Mouse (Mus musculus): ENCODE measurements around the gene Tead3.

Gene Tead3

GRCm38 (mm10) chr17:28308297-28309195 lies 42.1 kb downstream of the Tead3 start:
- peak; percentile 87 for DNase-seq (ENCODE audit: low read depth)

- no peak for DNase-seq (ENCODE audit: low read depth)
Measured at GRCm38 (mm10) chr17:28305172-28305571, 45.4 kb downstream of the Tead3 start.

GRCm38 (mm10) chr17:28300850-28301249 lies 49.8 kb downstream of the Tead3 start:
- no peak for DNase-seq (ENCODE audit: low read depth)

- DNase-seq (ENCODE audit: low read depth), result no peak
Measured at GRCm38 (mm10) chr17:28300323-28300722, 50.3 kb downstream of the Tead3 start.

- no peak for DNase-seq (ENCODE audit: low read depth)
Measured at GRCm38 (mm10) chr17:28299669-28300320, 50.8 kb downstream of the Tead3 start.

- no peak for DNase-seq (ENCODE audit: low read depth)
Measured at GRCm38 (mm10) chr17:28298888-28299287, 51.7 kb downstream of the Tead3 start.

GRCm38 (mm10) chr17:28294449-28295333 lies 55.9 kb downstream of the Tead3 start:
- no peak for DNase-seq (ENCODE audit: low read depth)

- DNase-seq (ENCODE audit: low read depth), result no peak
Measured at GRCm38 (mm10) chr17:28293716-28294115, 56.9 kb downstream of the Tead3 start.

GRCm38 (mm10) chr17:28291346-28291745 lies 59.3 kb downstream of the Tead3 start:
- DNase-seq (ENCODE audit: low read depth), result no peak

- DNase-seq (ENCODE audit: low read depth), result no peak
Measured at GRCm38 (mm10) chr17:28290671-28291070, 59.9 kb downstream of the Tead3 start.

- no peak for DNase-seq (ENCODE audit: low read depth)
Measured at GRCm38 (mm10) chr17:28290262-28290661, 60.4 kb downstream of the Tead3 start.

- no peak for DNase-seq (ENCODE audit: low read depth)
Measured at GRCm38 (mm10) chr17:28287980-28288379, 62.6 kb downstream of the Tead3 start.

- no peak for DNase-seq (ENCODE audit: low read depth)
Measured at GRCm38 (mm10) chr17:28287578-28287977, 63.0 kb downstream of the Tead3 start.

- DNase-seq (ENCODE audit: low read depth), result no peak
Measured at GRCm38 (mm10) chr17:28286964-28287363, 63.7 kb downstream of the Tead3 start.

GRCm38 (mm10) chr17:28286133-28286532 lies 64.5 kb downstream of the Tead3 start:
- DNase-seq (ENCODE audit: low read depth), result no peak

- DNase-seq (ENCODE audit: low read depth), result no peak
Measured at GRCm38 (mm10) chr17:28283199-28283598, 67.4 kb downstream of the Tead3 start.

- no peak for DNase-seq (ENCODE audit: low read depth)
Measured at GRCm38 (mm10) chr17:28281866-28282441, 68.7 kb downstream of the Tead3 start.

Measured in c-Kit-positive CD71-positive TER-119-negative erythroid progenitor cells, embryonic 14.5 days (primary cell).